Mouse (Mus musculus) midbrain, embryonic 16.5 days (tissue): ENCODE data around the gene Rbm8a2. TPM values are rescaled to one million over a fixed set of nuclear protein-coding genes. Genes with fewer than 3 reads are reported as not detected.

Source experiments
- ATAC-seq: fragments of 200-750 bp; cut with Nextera tagmentation; 2 replicates; pipeline ENCODE4 v1.8.0; 2017; ENCODE audit warnings: moderate TSS enrichment
- H3K27ac ChIP-seq: fragments of 300-500 bp; sonication (generic); 2 replicates; pipeline ENCODE4 v1.5.1; 2014; ENCODE audit warnings: mild to moderate bottlenecking, low read length, mixed read lengths
- H3K27me3 ChIP-seq: fragments of 300-500 bp; sonication (generic); 2 replicates; pipeline ENCODE4 v1.6.1; 2014; ENCODE audit warnings: low read depth, low read length, mixed read lengths; ENCODE audit not compliant: control insufficient read depth, insufficient read depth
- H3K36me3 ChIP-seq: fragments of 300-500 bp; sonication (generic); 2 replicates; pipeline ENCODE4 v1.6.1; 2014; ENCODE audit warnings: mild to moderate bottlenecking, low read length, moderate library complexity, mixed read lengths; ENCODE audit not compliant: control insufficient read depth, insufficient read depth
- H3K4me1 ChIP-seq: fragments of 300-500 bp; sonication (generic); 2 replicates; pipeline ENCODE4 v1.6.1; 2014; ENCODE audit warnings: mild to moderate bottlenecking, low read length, mixed read lengths; ENCODE audit not compliant: control insufficient read depth, insufficient read depth
- H3K4me2 ChIP-seq: fragments of 300-500 bp; sonication (generic); 2 replicates; pipeline ENCODE4 v1.6.1; 2014; ENCODE audit warnings: mild to moderate bottlenecking, low read length, mixed read lengths
- H3K4me3 ChIP-seq: fragments of 300-500 bp; sonication (generic); 2 replicates; pipeline ENCODE4 v1.5.1; 2014; ENCODE audit warnings: low read depth, mild to moderate bottlenecking, low read length, moderate library complexity, mixed read lengths
- H3K9ac ChIP-seq: fragments of 300-500 bp; sonication (generic); 2 replicates; pipeline ENCODE4 v1.6.1; 2014; ENCODE audit warnings: low read depth, low read length, mixed read lengths
- H3K9me3 ChIP-seq: fragments of 300-500 bp; sonication (generic); replicated peaks from 2 replicates; pipeline ENCODE4 v1.6.1; 2014; ENCODE audit warnings: mild to moderate bottlenecking, low read length, mixed read lengths; ENCODE audit not compliant: control insufficient read depth, poor library complexity, severe bottlenecking
- WGBS: fragments of 180-500 bp; shearing (Covaris S2); extraction: QIAGEN DNeasy Blood & Tissue Kit; methylation state at CpG from one replicate; pipeline ENCODE4 v1.1.7; 2014; 5-methylcytosine and 5-hydroxymethylcytosine counted together
- polyA plus RNA-seq: library from polyadenylated mRNA; unstranded; fragments of >200 nt; fragmentation: Nextera tagmentation; extraction: Ambion mirVana; gene quantifications from 2 replicates; pipeline ENCODE4 v1.2.1, GENCODE M21; 2015

Gene Rbm8a2
- polyA plus RNA-seq, 1 experiment from 2014 or later = 0.41 TPM

DNA sequence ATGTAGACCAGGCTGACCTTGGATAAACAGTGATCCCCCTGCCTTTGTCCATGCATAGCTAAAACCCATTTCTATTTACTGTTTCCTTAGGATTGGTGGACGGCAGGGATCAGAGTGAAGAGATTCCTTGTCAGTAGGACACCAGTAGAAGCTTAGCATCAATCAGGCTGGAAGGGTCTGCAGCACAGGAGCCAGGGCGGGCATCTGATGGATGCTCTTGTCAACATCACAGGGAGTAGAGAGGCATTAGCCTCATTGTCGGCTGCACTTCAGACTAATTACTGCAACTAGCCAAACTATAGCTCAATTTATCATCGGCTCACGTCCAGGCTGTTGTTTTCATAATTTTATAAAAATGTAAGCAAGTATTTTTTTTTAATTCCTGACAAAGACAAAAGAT is 21.7 kb upstream of the Rbm8a2 start:
- ATAC-seq = no peak
- Histone ChIP-seq H3K27me3 (no peaks in the 10 kb centered on the region), H3K27ac (no peak overlapping the region), H3K4me2 (no peak overlapping the region), H3K4me3 (no peak overlapping the region), H3K9me3 (no peaks in the 10 kb centered on the region), H3K9ac (no peak overlapping the region), H3K36me3 (no peaks in the 10 kb centered on the region), H3K4me1 (no peaks in the 10 kb centered on the region)
- WGBS = 78% methylated on average over 5 of the region's 5 CpGs

DNA sequence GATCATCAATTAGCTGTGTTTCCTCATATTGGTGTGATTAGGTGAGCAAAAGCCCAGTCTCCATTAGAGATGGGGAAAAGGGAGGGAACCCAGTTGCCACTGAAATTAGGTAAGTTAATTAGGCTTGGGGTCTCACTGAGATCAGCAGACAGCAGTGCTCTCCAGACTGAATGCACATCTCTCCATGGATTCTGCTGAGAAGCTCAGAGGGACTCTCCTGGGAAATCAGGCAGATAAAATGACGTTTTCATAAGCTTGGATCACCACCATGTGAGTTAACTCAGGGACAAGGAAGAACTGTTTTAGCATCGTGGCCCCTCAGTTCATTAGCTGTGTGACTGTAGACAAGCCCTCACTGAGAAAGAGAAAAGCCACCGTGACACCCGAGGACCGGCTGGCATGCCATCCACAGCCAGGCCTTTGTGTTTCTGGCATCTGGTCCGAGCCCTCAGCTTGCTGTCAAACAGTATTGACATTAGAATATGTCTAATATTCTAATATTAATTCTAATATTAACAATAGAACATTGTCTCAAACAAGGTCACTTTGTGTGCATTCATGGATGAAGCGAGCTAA is 18.2 kb upstream of the Rbm8a2 start:
- Histone ChIP-seq H3K9me3 (no peaks in the 10 kb centered on the region), H3K9ac (no peak overlapping the region), H3K36me3 (no peaks in the 10 kb centered on the region), H3K27ac (no peak overlapping the region), H3K27me3 (no peaks in the 10 kb centered on the region), H3K4me1 (no peaks in the 10 kb centered on the region), H3K4me2 (no peak overlapping the region), H3K4me3 (no peak overlapping the region)
- ATAC-seq = peak; percentile 41
- WGBS = 43% methylated on average over 7 of the region's 7 CpGs

GRCm38 (mm10) chr1:175988912-175989311 is 10.0 kb upstream of the Rbm8a2 start:
- Histone ChIP-seq H3K27me3 (no peaks in the 10 kb centered on the region), H3K4me1 (no peaks in the 10 kb centered on the region), H3K9ac (no peak overlapping the region), H3K4me3 (no peak overlapping the region), H3K4me2 (no peak overlapping the region), H3K9me3 (no peaks in the 10 kb centered on the region), H3K36me3 (no peaks in the 10 kb centered on the region), H3K27ac (no peak overlapping the region)
- ATAC-seq = no peak
- 91% methylated on average over 4 of the region's 4 CpGs for WGBS

- H3K4me3 ChIP-seq = no peak overlapping the region
- H3K9me3 ChIP-seq = no peaks in the 10 kb centered on the region
- no peaks in the 10 kb centered on the region for H3K4me1 ChIP-seq
- no peak for ATAC-seq
- H3K27me3 ChIP-seq = no peaks in the 10 kb centered on the region
- no peak overlapping the region for H3K27ac ChIP-seq
- WGBS = 91% methylated on average over 5 of the region's 5 CpGs
- H3K36me3 ChIP-seq = no peaks in the 10 kb centered on the region
- H3K4me2 ChIP-seq = no peak overlapping the region
- no peak overlapping the region for H3K9ac ChIP-seq
These were observed 9.5 kb upstream of the Rbm8a2 start for GRCm38 (mm10) chr1:175988448-175988847.

DNA sequence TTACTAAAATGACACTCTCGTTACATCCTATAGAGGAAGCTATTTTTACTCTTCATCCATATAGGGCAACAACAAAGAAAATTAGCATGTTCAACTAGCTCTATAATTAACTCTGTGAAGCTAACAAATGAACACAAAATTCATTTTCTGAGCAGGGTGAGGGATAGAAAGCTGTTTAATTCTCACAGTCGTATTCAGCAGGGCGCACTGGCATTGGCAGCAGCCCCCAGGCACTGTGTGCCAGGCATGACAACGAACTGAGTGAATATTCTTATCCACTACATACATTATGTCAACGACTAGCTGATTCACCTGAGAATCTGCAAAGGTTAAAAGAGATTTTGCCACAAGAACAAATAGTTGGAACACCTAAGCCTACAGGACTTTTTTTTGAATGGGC is 8.2 kb downstream of the Rbm8a2 start:
- 0 out of 2 replicates have a peak, but pooled peaks have one; percentile 54 for ATAC-seq
- Histone ChIP-seq H3K9me3 (no peaks in the 10 kb centered on the region), H3K4me2 (no peak overlapping the region), H3K36me3 (no peaks in the 10 kb centered on the region), H3K4me1 (no peaks in the 10 kb centered on the region), H3K27ac (no peak overlapping the region), H3K27me3 (no peaks in the 10 kb centered on the region), H3K9ac (no peak overlapping the region), H3K4me3 (no peak overlapping the region)
- 66% methylated on average over 5 of the region's 5 CpGs for WGBS

DNA sequence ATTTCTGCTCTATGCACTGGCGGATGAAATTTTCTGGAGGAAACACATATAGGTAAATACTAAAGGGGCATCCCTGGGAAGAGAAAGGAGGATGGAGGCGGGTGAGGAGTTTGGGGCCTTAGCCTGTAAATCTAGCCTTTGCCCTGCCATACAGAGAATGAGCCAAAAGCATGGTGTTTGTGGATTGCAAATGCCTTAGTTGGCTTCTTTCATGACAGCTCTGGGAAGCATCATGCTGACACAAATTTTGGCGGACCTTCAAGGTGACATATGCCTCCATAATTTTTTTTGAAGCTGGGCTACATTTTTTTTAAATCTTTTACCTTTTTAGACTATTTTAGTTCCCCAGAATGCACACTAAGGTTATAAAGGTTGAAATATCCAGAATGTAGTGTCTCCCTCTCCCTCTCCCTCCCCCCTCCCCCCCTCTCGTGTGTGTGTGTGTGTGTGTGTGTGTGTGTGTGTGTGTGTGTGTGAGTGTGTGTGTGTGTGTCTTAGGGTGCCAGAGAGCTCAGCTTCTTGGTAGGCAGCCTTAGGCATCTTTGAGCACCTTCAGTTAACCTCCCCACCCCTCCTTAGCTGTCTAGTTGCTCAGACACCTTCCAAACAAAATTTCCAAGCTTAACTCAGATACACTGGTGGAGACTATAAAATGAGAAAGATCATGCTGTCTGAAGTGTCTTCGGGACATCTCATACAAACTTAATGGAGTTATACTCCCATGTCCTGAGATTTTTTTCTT is 11.7 kb downstream of the Rbm8a2 start:
- Histone ChIP-seq H3K9me3 (no peaks in the 10 kb centered on the region), H3K4me1 (no peaks in the 10 kb centered on the region), H3K36me3 (no peaks in the 10 kb centered on the region), H3K9ac (no peak overlapping the region), H3K4me2 (no peak overlapping the region), H3K27me3 (no peaks in the 10 kb centered on the region), H3K4me3 (no peak overlapping the region), H3K27ac (no peak overlapping the region)
- 91% methylated on average over 5 of the region's 5 CpGs for WGBS
- ATAC-seq = no peak

GRCm38 (mm10) chr1:175961786-175962185 is 17.1 kb downstream of the Rbm8a2 start:
- Histone ChIP-seq H3K36me3 (no peaks in the 10 kb centered on the region), H3K9me3 (no peaks in the 10 kb centered on the region), H3K27ac (no peak overlapping the region), H3K4me1 (no peaks in the 10 kb centered on the region), H3K4me2 (no peak overlapping the region), H3K9ac (no peak overlapping the region), H3K27me3 (no peaks in the 10 kb centered on the region), H3K4me3 (no peak overlapping the region)
- no peak for ATAC-seq
- 86% methylated on average over 2 of the region's 2 CpGs for WGBS

- Histone ChIP-seq H3K4me3 (no peak overlapping the region), H3K4me2 (no peak overlapping the region), H3K27me3 (no peaks in the 10 kb centered on the region), H3K36me3 (no peaks in the 10 kb centered on the region), H3K27ac (no peak overlapping the region), H3K9me3 (no peaks in the 10 kb centered on the region), H3K4me1 (no peaks in the 10 kb centered on the region), H3K9ac (no peak overlapping the region)
- WGBS = 84% methylated on average over 2 of the region's 2 CpGs
- no peak for ATAC-seq
These were observed 28.1 kb downstream of the Rbm8a2 start for GRCm38 (mm10) chr1:175950851-175951250.

DNA sequence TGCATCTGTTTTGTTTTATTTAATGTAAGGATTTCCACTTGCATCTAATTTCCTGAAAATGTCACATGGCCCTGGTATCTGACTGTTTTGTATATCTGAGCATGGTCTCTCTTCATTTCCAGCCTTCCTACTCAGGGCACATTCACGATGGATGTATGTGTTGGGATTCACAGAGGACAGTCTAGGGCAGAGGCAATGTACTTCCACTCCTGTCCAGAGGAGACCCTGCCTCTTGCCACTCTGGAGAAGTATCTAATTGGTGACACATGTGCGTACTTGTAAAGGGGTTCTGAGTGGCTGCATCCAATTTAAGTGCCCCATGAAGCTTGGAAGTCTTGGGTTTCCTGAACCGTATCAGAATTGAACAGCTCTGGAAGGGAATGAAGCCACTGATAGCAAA is 28.5 kb downstream of the Rbm8a2 start:
- no peak overlapping the region for H3K27ac ChIP-seq
- no peak for ATAC-seq
- H3K36me3 ChIP-seq = no peaks in the 10 kb centered on the region
- no peaks in the 10 kb centered on the region for H3K27me3 ChIP-seq
- WGBS = 76% methylated on average over 3 of the region's 3 CpGs
- no peak overlapping the region for H3K4me3 ChIP-seq
- no peak overlapping the region for H3K9ac ChIP-seq
- no peaks in the 10 kb centered on the region for H3K4me1 ChIP-seq
- H3K9me3 ChIP-seq = no peaks in the 10 kb centered on the region
- H3K4me2 ChIP-seq = no peak overlapping the region
